Mouse (Mus musculus) hindbrain, embryonic 13.5 days (tissue): Measurements from ENCODE around the gene Spop. TPM values are rescaled to one million over a fixed set of nuclear protein-coding genes. Genes with fewer than 3 reads are reported as not detected.

ENCODE experiments used
- ATAC-seq: fragments of 200-750 bp; cut with Nextera tagmentation; 2 replicates; pipeline ENCODE4 v1.8.0; 2017; ENCODE audit warnings: moderate TSS enrichment; ENCODE audit not compliant: low FRiP score
- H3K27ac ChIP-seq: fragments of 300-500 bp; sonication (generic); 2 replicates; pipeline ENCODE4 v1.5.1; 2015; ENCODE audit warnings: inconsistent platforms, mild to moderate bottlenecking, moderate library complexity
- H3K27me3 ChIP-seq: fragments of 300-500 bp; sonication (generic); 2 replicates; pipeline ENCODE4 v1.6.1; 2015; ENCODE audit warnings: mild to moderate bottlenecking, inconsistent platforms
- H3K36me3 ChIP-seq: fragments of 300-500 bp; sonication (generic); 2 replicates; pipeline ENCODE4 v1.6.1; 2015; ENCODE audit warnings: mild to moderate bottlenecking, inconsistent platforms
- H3K4me1 ChIP-seq: fragments of 300-500 bp; sonication (generic); replicated peaks from 2 replicates; pipeline ENCODE4 v1.6.1; 2015; ENCODE audit warnings: inconsistent platforms
- H3K4me2 ChIP-seq: fragments of 300-500 bp; sonication (generic); 2 replicates; pipeline ENCODE4 v1.6.1; 2015; ENCODE audit warnings: inconsistent platforms, mild to moderate bottlenecking, moderate library complexity
- H3K4me3 ChIP-seq: fragments of 300-500 bp; sonication (generic); 2 replicates; pipeline ENCODE4 v1.5.1; 2015; ENCODE audit warnings: mild to moderate bottlenecking, inconsistent platforms
- H3K9ac ChIP-seq: fragments of 300-500 bp; sonication (generic); 2 replicates; pipeline ENCODE4 v1.6.1; 2015; ENCODE audit warnings: mild to moderate bottlenecking, inconsistent platforms
- H3K9me3 ChIP-seq: fragments of 300-500 bp; sonication (generic); 2 replicates; pipeline ENCODE4 v1.6.1; 2016; ENCODE audit warnings: inconsistent platforms
- WGBS: fragments of 180-500 bp; shearing (Covaris S2); methylation state at CpG from one replicate; pipeline ENCODE4 v1.1.7; 2015; 5-methylcytosine and 5-hydroxymethylcytosine counted together
- polyA plus RNA-seq: library from polyadenylated mRNA; unstranded; fragments of >200 nt; fragmentation: Nextera tagmentation; extraction: Ambion mirVana; gene quantifications from 2 replicates; pipeline ENCODE4 v1.2.1, GENCODE M21; 2015

Spop gene
- 221 and 226 TPM in 2 replicates for polyA plus RNA-seq

- Histone ChIP-seq H3K9me3 (no peaks in the 10 kb centered on the region), H3K27me3 (no peaks in the 10 kb centered on the region), H3K36me3 (no peaks in the 10 kb centered on the region), H3K4me2 (peak within 1 kb of the TSS; percentile 76), H3K27ac (peak within 1 kb of the TSS; percentile 96), H3K9ac (peak within 1 kb of the TSS; percentile 82), H3K4me3 (peak within 1 kb of the TSS; percentile 65), H3K4me1 (peaks cover 29% of the 10 kb centered on the region)
- ATAC-seq = peak; percentile 86
- WGBS = 2% methylated on average over 58 of the region's 58 CpGs
Measured at GRCm38 (mm10) chr11:95413641-95414535, at the start of gene Spop. Spop (plus strand) TSS chr11:95414080.

- H3K4me2 ChIP-seq = no peak overlapping the region
- H3K4me1 ChIP-seq = no peaks in the 10 kb centered on the region
- H3K27me3 ChIP-seq = no peaks in the 10 kb centered on the region
- no peak for ATAC-seq
- 87% methylated on average over 5 of the region's 5 CpGs for WGBS
- H3K27ac ChIP-seq = no peak overlapping the region
- no peaks in the 10 kb centered on the region for H3K36me3 ChIP-seq
- no peak overlapping the region for H3K9ac ChIP-seq
- H3K4me3 ChIP-seq = no peak overlapping the region
- no peaks in the 10 kb centered on the region for H3K9me3 ChIP-seq
Measured at GRCm38 (mm10) chr11:95364388-95364787, 49.5 kb upstream of the Spop start.

- WGBS = 79% methylated on average over 10 of the region's 10 CpGs
- H3K4me2 ChIP-seq = no peak overlapping the region
- no peaks in the 10 kb centered on the region for H3K27me3 ChIP-seq
- H3K36me3 ChIP-seq = no peaks in the 10 kb centered on the region
- no peak overlapping the region for H3K27ac ChIP-seq
- peak overlapping the region; percentile 43; the same call in 1 of the 2 replicates for H3K9ac ChIP-seq
- no peak overlapping the region for H3K4me3 ChIP-seq
- H3K9me3 ChIP-seq = no peaks in the 10 kb centered on the region
- peaks cover 4% of the 10 kb centered on the region; the same call in 1 of the 2 replicates for H3K4me1 ChIP-seq
- no peak for ATAC-seq
Measured at GRCm38 (mm10) chr11:95365596-95365995, 48.3 kb upstream of the Spop start.

- H3K4me3 ChIP-seq = no peak overlapping the region
- H3K27ac ChIP-seq = no peak overlapping the region
- H3K4me1 ChIP-seq = peaks cover 4% of the 10 kb centered on the region; the same call in 1 of the 2 replicates
- H3K27me3 ChIP-seq = no peaks in the 10 kb centered on the region
- no peaks in the 10 kb centered on the region for H3K36me3 ChIP-seq
- H3K4me2 ChIP-seq = no peak overlapping the region
- ATAC-seq = no peak
- H3K9me3 ChIP-seq = no peaks in the 10 kb centered on the region
- WGBS = 89% methylated on average over 6 of the region's 6 CpGs
- H3K9ac ChIP-seq = peak overlapping the region; percentile 43; the same call in 1 of the 2 replicates
Measured at GRCm38 (mm10) chr11:95366280-95366897, 47.5 kb upstream of the Spop start.

DNA sequence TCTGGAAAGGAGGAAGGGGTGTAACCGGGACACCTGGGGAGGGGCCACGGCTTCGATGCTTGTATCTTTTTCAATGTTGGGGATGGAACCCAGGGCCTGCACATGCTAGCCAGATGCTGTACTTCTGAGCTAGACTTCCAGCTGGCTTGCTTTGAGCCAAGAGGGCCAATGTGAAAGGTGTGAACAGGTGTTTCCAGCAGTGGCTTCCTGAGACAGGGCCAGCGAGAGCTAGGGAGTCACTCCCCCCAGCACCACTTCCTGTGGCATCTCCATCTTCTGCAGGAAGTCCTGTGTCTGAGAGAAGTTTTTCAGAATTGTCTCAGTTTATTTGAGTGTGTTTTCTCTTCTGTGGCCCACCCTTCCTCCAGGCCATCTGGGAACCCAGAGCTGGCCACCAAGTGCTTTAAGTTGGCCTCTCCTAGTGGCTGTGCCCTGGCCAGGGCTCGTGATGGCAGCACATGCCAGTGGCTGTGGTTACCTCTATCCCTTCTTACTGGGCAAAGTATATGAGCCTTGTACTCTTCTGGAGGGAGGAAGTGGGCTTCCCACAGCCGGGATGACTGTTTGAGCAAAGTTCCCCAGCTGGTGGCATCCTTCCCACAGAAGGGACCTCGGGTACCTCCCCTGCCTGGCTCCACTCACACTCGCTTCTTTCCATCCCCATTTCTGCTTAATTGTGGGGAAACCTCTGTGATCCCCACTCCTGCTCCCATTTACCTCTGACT lies 46.7 kb upstream of the Spop start:
- Histone ChIP-seq H3K36me3 (peaks cover 3% of the 10 kb centered on the region; the same call in 1 of the 2 replicates), H3K27ac (no peak overlapping the region), H3K27me3 (no peaks in the 10 kb centered on the region), H3K4me1 (peaks cover 4% of the 10 kb centered on the region; the same call in 1 of the 2 replicates), H3K4me3 (no peak overlapping the region), H3K9ac (no peak overlapping the region), H3K4me2 (no peak overlapping the region), H3K9me3 (no peaks in the 10 kb centered on the region)
- 89% methylated on average over 8 of the region's 8 CpGs for WGBS
- no peak for ATAC-seq

GRCm38 (mm10) chr11:95368231-95368823 lies 45.6 kb upstream of the Spop start:
- WGBS = 91% methylated on average over 8 of the region's 8 CpGs
- Histone ChIP-seq H3K4me2 (no peak overlapping the region), H3K27me3 (no peaks in the 10 kb centered on the region), H3K4me3 (no peak overlapping the region), H3K27ac (no peak overlapping the region), H3K9me3 (no peaks in the 10 kb centered on the region), H3K9ac (no peak overlapping the region), H3K36me3 (peaks cover 3% of the 10 kb centered on the region), H3K4me1 (peaks cover 4% of the 10 kb centered on the region; the same call in 1 of the 2 replicates)
- ATAC-seq = no peak

GRCm38 (mm10) chr11:95368871-95369270 lies 45.0 kb upstream of the Spop start:
- Histone ChIP-seq H3K27ac (no peak overlapping the region), H3K36me3 (peaks cover 9% of the 10 kb centered on the region), H3K4me1 (peaks cover 4% of the 10 kb centered on the region; the same call in 1 of the 2 replicates), H3K27me3 (no peaks in the 10 kb centered on the region), H3K9ac (no peak overlapping the region), H3K4me2 (no peak overlapping the region), H3K4me3 (no peak overlapping the region), H3K9me3 (no peaks in the 10 kb centered on the region)
- no peak for ATAC-seq
- WGBS = 96% methylated on average over 4 of the region's 4 CpGs

- H3K9me3 ChIP-seq = no peaks in the 10 kb centered on the region
- H3K27ac ChIP-seq = no peak overlapping the region; the same call in 1 of the 2 replicates
- H3K4me1 ChIP-seq = peaks cover 4% of the 10 kb centered on the region; the same call in 1 of the 2 replicates
- H3K4me2 ChIP-seq = no peak overlapping the region
- no peaks in the 10 kb centered on the region for H3K27me3 ChIP-seq
- WGBS = 69% methylated on average over 15 of the region's 15 CpGs
- peak overlapping the region; percentile 19; the same call in 1 of the 2 replicates for H3K9ac ChIP-seq
- no peak for ATAC-seq
- no peak overlapping the region for H3K4me3 ChIP-seq
- peaks cover 14% of the 10 kb centered on the region for H3K36me3 ChIP-seq
Measured at GRCm38 (mm10) chr11:95369964-95370890, 43.7 kb upstream of the Spop start.

DNA sequence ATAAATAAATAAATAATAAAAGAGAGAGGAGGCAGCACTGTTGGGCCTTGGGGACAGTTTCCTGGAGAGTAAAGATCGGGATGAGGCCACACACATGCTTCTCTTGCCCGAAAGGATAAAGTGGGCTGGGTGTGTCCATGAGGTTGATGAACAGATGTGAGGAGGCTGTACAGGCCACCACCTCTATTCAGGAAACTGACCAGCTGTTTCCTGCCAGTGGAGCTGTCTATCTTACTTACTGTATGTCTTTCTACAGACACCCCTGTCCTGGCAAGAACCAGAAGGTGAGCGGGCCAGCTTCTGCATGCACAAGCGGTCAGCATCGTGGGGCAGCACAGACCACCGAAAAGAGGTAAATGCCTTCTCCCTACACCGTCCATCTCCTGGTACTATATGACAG lies 42.7 kb upstream of the Spop start:
- H3K9ac ChIP-seq = no peak overlapping the region
- H3K4me2 ChIP-seq = no peak overlapping the region
- no peak overlapping the region for H3K27ac ChIP-seq
- H3K9me3 ChIP-seq = no peaks in the 10 kb centered on the region
- peaks cover 23% of the 10 kb centered on the region for H3K36me3 ChIP-seq
- no peaks in the 10 kb centered on the region for H3K27me3 ChIP-seq
- WGBS = 89% methylated on average over 7 of the region's 7 CpGs
- no peak overlapping the region for H3K4me3 ChIP-seq
- ATAC-seq = no peak
- H3K4me1 ChIP-seq = peaks cover 4% of the 10 kb centered on the region; the same call in 1 of the 2 replicates

DNA sequence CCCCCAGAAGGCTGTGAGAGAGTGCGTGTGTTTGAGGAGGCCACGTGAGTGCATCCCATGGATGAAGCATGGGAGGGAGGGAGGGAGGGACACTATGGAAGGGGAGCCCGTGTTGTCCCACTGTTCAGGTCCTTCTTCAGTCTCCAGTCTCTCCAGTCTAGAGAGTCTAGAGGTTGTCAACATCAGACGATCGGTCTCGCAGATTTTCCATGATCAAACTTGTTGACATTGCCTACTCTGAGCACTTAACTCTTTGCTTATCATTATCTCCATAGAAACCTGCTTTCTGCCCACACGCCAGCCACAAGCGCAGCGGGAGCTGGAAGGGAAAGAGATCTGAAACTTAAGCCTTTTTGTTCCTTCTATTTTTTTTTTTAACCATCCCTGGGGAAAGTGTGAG lies 35.0 kb upstream of the Spop start:
- WGBS = 87% methylated on average over 9 of the region's 9 CpGs
- peaks cover 37% of the 10 kb centered on the region for H3K36me3 ChIP-seq
- no peak for ATAC-seq
- no peak overlapping the region for H3K9ac ChIP-seq
- H3K4me1 ChIP-seq = no peaks in the 10 kb centered on the region
- H3K9me3 ChIP-seq = no peaks in the 10 kb centered on the region
- no peaks in the 10 kb centered on the region for H3K27me3 ChIP-seq
- H3K4me2 ChIP-seq = no peak overlapping the region
- no peak overlapping the region for H3K4me3 ChIP-seq
- H3K27ac ChIP-seq = no peak overlapping the region

DNA sequence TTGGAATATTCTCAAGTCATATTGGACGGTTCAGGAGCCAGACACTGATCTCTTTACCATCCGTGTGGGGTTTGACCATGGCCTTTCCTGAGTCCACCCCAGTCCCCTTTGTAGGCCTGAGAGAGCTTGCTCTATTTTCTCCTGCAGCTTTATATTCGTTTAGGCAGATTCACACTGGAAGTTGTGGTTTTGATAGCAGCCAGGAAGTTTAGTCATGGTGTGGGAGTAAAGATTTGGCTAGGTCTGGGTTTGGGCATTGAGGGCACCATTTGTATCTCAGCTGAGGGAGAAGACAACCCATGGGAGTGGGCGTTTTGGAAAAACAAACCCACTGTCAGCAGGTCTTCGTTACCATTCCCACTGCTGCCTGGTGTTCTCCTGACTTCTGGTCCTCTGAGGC lies 34.3 kb upstream of the Spop start:
- Histone ChIP-seq H3K36me3 (peaks cover 37% of the 10 kb centered on the region), H3K27me3 (no peaks in the 10 kb centered on the region), H3K9ac (0 out of 2 replicates have a peak overlapping the region, but pooled peaks have one; percentile 5), H3K4me1 (no peaks in the 10 kb centered on the region), H3K9me3 (no peaks in the 10 kb centered on the region), H3K4me2 (no peak overlapping the region), H3K27ac (no peak overlapping the region), H3K4me3 (no peak overlapping the region)
- no peak for ATAC-seq
- 81% methylated on average over 5 of the region's 5 CpGs for WGBS
